Mouse (Mus musculus): ENCODE measurements around the gene Odf2l.

The Odf2l gene

DNA sequence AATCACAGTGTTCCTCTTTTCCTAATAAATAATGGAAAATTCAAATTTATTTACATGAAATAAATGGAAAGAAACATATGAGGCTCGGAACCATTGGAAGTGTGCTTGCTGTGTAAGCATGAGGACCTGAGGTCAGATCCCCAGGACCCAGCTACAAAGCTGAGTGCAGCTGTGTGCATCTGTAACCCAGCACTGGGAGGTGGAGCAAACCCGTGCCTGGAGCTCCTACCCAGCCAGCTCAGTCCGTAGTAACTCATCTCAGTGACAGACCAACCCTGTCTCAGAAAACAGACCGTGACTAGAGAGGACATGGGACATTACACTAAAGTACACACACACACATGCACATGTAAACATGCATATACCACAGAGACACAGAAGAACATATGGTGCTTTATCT lies 21.8 kb downstream of the Odf2l start:
- DNase-seq (ENCODE audit: low spot score) = no peak

- no peak for DNase-seq (ENCODE audit: low spot score)
Measured at GRCm38 (mm10) chr3:145142925-145143324, 24.5 kb downstream of the Odf2l start.

GRCm38 (mm10) chr3:145143856-145144255 lies 25.5 kb downstream of the Odf2l start:
- no peak for DNase-seq (ENCODE audit: low spot score)

GRCm38 (mm10) chr3:145146871-145147270 lies 28.5 kb downstream of the Odf2l start:
- DNase-seq (ENCODE audit: low spot score) = no peak

DNA sequence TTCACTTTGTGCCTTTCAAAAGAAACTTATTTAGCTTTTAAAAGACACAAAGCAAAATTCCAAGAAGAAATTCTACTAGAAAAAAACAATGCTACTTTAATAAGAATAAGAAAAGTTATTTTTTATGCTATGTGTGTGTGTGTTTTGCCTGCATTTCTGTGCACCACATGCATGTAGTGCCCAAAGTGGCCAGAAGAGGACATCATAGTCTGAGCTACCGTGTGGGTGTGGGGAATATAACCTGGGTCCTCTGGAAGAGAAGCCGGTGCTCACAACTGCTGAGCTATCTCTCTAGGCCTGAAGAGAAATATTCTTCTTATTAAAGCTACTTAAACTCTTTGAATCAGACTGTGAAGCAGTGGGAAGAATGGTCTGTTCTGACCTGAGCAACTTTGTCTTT lies 29.1 kb downstream of the Odf2l start:
- no peak for DNase-seq (ENCODE audit: low spot score)

- DNase-seq (ENCODE audit: low spot score) = no peak
Measured at GRCm38 (mm10) chr3:145147952-145148351, 29.6 kb downstream of the Odf2l start.

- no peak for DNase-seq (ENCODE audit: low spot score)
Measured at GRCm38 (mm10) chr3:145151092-145151491, 32.7 kb downstream of the Odf2l start.

- DNase-seq (ENCODE audit: low spot score) = peak; percentile 10
Measured at GRCm38 (mm10) chr3:145151933-145152332, 33.5 kb downstream of the Odf2l start.

GRCm38 (mm10) chr3:145156883-145157282 lies 38.5 kb downstream of the Odf2l start:
- DNase-seq (ENCODE audit: low spot score) = no peak

GRCm38 (mm10) chr3:145158441-145158840 lies 40.1 kb downstream of the Odf2l start:
- no peak for DNase-seq (ENCODE audit: low spot score)

- DNase-seq (ENCODE audit: low spot score) = no peak
Measured at GRCm38 (mm10) chr3:145166741-145167140, 48.4 kb downstream of the Odf2l start.

- no peak for DNase-seq (ENCODE audit: low spot score)
Measured at GRCm38 (mm10) chr3:145167766-145168165, 49.4 kb downstream of the Odf2l start.

DNA sequence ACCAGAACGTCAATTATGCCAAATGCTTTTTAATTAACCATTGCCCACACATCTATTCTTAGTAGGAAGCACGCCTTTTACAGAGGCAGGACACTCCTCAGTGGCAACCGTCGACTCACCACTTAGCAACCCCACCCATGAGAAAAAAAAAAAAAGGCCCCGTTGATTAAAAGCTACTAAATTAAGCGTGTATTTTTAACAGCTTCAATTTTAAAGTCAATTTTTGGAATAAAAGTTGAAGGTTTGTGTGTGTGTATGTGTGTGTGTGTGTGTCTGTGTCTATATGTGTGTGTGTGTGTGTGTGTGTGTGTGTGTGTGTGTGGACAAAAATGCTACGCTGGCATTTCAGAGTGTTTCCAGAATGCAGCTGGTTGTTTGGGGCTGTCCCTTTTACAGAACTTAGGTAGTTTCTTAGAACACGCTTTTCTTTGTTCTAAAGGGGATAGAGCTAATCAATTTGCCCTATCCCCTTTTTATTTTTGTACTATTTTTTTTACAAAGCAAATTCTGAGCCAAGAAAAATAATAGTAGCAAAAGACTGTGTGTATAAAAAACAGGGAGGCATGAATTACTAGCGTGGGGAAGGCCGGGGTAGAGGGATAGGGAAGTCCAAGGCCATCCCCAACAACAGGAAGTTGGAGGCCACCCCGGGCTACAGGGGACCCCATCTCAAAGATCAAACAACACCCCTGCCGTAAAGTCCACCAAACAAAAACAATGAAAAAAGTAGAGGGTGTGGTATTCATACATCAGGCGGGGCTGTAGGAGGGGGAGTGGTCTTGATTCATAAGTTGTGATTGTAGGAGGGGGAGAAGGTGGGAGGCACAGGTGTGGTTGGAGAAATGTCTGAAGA lies 50.7 kb downstream of the Odf2l start:
- DNase-seq (ENCODE audit: low spot score) = no peak

- no peak for DNase-seq (ENCODE audit: low spot score)
Measured at GRCm38 (mm10) chr3:145170028-145170427, 51.6 kb downstream of the Odf2l start.

DNA sequence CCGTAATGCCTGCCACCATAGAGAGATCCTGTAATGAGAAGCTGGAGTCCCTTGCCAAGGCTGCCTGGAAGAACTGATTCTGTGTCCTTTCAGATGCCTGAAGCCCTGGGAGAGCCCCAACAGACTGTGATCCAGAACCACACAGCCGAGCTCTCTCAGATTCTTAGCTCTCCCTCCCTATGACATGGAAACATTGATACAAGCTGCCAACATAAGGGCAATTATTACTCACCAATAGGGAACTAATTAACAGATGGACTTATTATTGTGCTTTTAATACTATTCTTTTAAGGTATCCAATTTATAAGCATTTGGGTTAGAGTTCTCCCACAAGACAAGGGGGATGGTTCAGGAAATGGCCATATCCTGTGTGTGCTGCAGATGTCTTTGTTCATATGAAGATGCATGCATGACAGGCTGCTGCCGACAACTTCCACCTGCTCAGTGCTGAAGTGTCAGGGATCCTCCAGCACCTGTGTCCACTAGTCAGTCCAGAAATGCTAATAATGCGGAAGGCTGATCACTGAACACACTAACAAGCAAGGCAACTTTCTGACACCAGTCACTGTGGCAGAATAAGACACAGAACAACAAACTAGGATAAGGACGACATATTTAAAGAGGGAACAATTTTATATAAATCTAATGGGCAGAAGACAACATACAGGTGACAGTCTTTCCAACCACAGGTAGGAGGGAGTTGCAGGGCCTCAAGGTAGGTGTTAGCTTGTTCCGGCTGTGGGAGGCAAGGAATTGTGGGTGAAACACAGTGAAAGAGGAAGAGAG lies 52.4 kb downstream of the Odf2l start:
- DNase-seq (ENCODE audit: low spot score) = no peak

DNA sequence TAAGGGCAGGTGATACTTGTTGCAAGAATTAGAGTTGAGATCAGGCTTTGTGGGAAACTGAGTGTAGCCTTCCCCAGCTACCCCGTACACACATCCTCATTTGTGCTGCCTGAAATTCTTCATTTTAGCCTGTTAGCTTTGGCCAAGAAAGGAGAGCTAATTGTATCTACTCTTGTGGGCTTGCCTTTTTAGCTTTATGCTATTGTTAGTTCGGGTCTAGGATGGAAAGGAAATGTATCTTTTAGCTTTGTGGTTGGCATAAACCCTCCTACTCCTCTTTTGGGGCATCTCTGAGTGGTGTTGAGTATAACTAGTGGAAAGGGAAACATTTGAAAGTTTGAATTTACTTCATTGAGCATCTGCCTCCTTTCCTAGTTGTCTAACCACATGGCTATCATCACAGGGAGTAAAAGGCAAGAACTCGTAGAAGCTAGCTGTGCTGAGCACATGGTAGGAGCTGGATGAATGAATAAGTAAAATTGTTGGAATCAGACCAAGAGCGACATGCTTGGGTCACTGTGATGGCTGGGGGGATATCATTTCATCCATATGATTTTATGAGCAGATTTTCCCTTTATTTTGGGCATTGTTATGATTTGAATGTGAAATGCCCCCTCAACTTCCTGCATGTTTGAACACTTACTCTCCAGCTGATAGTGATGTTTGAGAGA lies 53.1 kb downstream of the Odf2l start:
- DNase-seq (ENCODE audit: low spot score) = no peak

DNA sequence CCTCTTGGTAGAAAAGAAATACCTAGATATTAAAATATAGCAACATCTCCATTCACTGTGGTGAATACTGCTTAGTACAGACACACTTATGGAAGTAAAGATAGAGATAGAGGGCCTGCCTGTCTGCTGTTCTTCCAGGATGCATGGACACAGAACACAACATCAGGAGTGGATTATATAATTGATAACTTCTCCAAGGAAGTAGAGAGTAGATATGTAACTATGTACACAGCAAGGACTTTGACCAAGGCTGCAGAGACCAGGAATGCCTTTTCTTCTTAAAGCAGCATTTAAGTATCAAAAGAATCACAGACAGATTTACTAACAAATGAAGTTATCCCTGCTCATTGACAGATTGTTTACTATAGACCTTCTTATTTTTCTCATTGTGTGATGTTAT lies 66.3 kb downstream of the Odf2l start:
- DNase-seq (ENCODE audit: low spot score) = no peak

- DNase-seq (ENCODE audit: low spot score) = no peak
Measured at GRCm38 (mm10) chr3:145191972-145192371, 73.6 kb downstream of the Odf2l start.

GRCm38 (mm10) chr3:145195240-145195923 lies 77.0 kb downstream of the Odf2l start:
- DNase-seq (ENCODE audit: low spot score) = no peak

- DNase-seq (ENCODE audit: low spot score) = no peak
Measured at GRCm38 (mm10) chr3:145198050-145198449, 79.7 kb downstream of the Odf2l start.

Data from MN1 (cell line).